Mouse (Mus musculus) heart, postnatal 14 days (tissue): ENCODE data around the gene Med29. TPM values are rescaled to one million over a fixed set of nuclear protein-coding genes. Genes with fewer than 3 reads are reported as not detected.

ENCODE experiments used
- DNase-seq, 2 experiments: peaks; one replicate each; pipeline ENCODE4 v3.0.0; 2021 to 2022
- intact Hi-C: fragments of 180-260 bp; cut with DNase I; formaldehyde crosslinking; loops from one replicate; pipeline ENCODE4 v1.15.1; 2025
- total RNA-seq, 2 experiments: library from RNA; stranded (reverse); gene quantifications; 2 replicates each; pipeline ENCODE4 v1.2.3; 2021

Gene Med29
- total RNA-seq, 2 experiments from 2014 or later, result 18.4 to 19.9 TPM

DNA sequence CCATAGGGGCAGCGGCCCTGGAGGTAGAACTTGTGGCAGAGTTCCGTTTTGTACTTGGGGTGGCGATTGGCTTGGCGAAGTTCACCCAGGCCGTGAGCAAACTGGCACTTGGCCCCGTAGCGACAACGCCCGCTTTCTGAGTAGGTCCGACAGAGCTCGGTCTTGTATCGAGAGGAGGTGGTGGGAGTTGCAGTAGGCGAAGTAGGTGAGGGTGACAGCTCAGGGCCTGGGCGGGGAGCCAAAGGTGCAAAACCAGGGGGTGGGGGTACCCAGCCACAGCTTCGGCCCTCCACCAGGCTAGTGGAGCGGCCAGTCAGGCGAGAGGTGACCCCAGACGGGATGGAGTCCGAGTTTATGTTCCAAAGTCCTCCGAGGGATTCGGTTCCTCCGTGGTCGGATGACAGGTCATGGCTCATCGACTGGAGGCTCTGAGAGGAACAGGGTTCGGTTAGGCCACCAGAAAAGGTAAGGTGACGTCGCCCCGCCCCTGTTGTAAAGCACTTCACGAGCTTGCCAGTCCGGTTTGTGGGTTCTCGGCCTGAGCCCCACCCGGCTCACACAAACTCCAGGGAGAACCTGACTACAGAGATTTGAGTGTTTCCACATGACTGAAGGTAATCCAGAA is 14.3 kb downstream of the Med29 start:
- DNase-seq, result peak; percentile 67 to 71
- intact Hi-C loops, result no loop called here

GRCm38 (mm10) chr7:28377190-28378065 is 15.1 kb downstream of the Med29 start:
- DNase-seq, result peak in 1 of 2 experiments; percentile 51
- intact Hi-C loops, result no loop called here

DNA sequence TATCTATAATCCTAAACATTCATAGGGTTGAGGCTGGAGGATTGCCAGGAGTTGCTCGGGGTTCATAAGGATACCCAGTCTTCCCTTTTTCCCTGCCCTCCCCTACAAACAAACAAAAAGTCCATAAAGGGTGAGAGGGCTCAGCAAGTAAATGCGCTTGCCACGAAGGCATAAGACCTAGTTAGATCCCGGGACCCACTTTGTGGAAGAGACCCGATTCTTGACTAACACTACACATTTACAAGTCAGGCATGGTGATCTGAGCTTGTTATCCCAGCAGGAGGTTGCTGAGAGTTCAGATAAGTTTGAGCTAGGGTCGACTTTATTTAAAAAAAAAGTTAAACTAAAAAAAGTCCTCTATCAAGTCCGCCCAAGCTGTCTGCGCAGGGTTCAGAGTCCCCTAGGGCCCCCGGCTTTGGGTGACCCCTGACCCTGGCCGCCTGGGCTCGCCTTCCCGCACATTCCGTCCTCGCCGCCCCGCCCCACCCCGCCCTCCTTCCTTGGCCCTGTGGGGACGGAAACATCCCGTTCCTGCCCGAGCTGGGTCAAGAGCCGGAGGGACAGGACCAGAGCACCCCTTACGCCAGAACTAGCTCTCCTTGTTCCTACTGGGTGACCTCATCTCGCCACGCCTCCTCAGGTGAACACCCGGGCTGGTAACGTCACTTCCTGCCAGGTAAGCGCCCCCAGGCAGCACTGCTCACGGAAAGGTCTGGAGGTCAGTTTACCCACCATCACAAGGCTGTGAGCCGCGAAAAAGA is 16.3 kb downstream of the Med29 start:
- intact Hi-C loops, result no loop called here
- DNase-seq, result peak; percentile 86 to 89

GRCm38 (mm10) chr7:28375176-28375921 is 17.2 kb downstream of the Med29 start:
- intact Hi-C loops, result no loop called here
- peak; percentile 93 to 96 for DNase-seq

DNA sequence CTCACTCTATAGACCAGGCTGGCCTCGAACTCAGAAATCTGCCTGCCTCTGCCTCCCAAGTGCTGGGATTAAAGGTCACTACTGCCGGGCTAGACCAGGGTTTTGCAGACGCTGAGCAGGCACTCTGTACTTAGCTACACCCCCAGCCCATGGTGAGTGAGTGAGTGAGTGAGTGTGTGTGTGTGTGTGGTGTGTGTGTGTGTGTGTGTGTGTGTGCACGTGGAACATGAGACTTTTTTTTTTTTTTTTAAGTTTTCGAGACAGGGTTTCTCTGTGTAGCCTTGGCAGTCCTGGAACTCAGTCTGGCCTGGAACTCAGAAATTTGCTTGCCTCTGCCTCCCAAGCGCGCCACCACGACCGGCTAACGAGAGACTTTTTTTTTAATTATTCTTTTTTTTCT is 17.9 kb downstream of the Med29 start:
- intact Hi-C loops, result no loop called here
- no peak for DNase-seq

DNA sequence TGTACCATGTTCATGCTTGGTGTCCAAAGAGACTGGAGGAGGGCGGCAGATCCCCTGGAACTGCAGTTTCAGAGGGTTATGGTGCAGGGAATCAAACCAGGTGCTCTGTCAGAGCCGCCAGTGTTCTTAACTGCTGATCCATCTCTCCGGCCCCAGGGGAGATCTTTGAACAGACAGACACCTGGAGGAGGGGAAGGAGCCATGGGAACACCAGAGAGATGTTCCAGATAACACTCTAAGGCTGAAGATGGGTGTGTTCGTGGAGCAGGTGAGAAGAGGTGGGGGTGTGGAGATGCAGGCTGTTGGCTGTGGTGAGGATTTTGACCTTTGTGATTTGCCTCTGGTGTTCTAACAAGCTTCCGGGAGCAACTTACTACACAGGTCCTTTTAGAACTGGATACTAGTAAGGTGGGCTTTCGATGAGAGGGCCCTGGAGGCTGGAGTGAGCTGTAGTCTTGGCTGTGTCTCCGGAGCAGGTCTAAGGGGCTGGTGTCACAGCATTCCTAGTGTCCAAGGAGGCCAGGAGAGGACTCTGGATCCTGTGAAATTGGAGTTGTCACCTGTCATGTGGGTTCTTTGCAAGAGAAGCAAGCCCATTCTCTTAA is 18.5 kb downstream of the Med29 start:
- no peak for DNase-seq
- intact Hi-C loops, result loop anchor here (1.0 kb wide), 1 partner anchor 12 kb away; no protein-coding TSS in a partner anchor

DNA sequence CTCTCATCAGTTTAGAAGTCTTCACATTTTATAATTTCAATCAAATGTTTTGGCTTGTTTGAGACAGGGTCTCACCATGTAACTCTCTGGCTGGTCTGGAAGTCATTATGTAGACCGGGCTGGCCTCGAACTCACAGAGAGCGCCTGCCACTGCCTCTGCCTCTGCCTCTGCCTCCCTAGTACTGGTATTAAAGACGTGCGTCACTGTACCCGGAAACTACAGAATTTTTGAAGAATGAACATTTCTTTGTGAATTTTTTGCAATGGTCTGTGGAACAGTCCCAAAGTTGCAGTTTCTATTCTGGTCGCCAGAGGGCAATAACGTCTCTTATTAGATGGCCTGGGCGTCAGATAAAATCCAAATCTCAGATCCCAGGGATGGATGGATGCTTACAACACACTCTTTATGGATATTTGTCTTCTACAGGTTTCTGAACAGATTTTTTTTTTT is 19.4 kb downstream of the Med29 start:
- peak; percentile 76 to 88 for DNase-seq
- intact Hi-C loops, result loop anchor here (1.0 kb wide), 1 partner anchor 13 kb away; no protein-coding TSS in a partner anchor

- intact Hi-C loops, result loop anchor here (1.0 kb wide), 1 partner anchor 14 kb away; no protein-coding TSS in a partner anchor
- DNase-seq, result peak; percentile 97 to 98
These were observed 20.0 kb downstream of the Med29 start, which contains the start of gene Plekhg2 for GRCm38 (mm10) chr7:28372251-28373108. Plekhg2 (minus strand) TSS chr7:28372599.

- peak; percentile 84 to 86 for DNase-seq
- intact Hi-C loops, result no loop called here
These were observed 21.0 kb downstream of the Med29 start for GRCm38 (mm10) chr7:28371514-28371989.

DNA sequence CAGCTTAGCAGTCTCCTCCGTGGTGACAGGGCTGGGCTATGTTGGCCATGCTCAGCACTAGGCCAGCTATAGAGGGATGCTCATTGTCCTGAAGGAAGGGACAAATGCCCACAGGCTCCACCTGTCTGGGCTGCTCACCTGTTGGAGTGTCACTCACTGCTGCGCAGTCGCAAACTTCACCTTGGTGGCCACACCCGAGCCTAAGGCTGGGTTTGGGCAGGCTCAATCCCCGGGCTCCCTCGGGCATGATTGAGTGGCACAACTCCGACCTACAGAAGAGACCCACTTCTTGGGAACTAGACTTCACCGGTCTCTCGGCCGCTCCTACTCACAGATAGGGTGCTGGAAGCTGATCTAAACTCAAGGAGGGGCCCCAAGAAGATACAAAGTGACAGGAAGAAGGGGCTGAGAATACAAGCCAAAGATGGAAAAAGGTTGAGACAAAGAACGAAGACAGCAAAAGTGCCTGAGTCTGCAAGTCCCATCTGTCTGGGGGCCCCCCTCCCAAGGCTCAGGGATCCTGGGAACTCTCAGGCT is 21.5 kb downstream of the Med29 start:
- DNase-seq, result no peak
- intact Hi-C loops, result no loop called here

GRCm38 (mm10) chr7:28370051-28370450 is 22.5 kb downstream of the Med29 start:
- no peak for DNase-seq
- intact Hi-C loops, result no loop called here

GRCm38 (mm10) chr7:28368276-28368920 is 24.1 kb downstream of the Med29 start:
- DNase-seq, result no peak
- intact Hi-C loops, result no loop called here

GRCm38 (mm10) chr7:28367663-28368275 is 24.7 kb downstream of the Med29 start:
- intact Hi-C loops, result loop anchor here (2.0 kb wide), 1 partner anchor 15 kb away; no protein-coding TSS in a partner anchor
- no peak for DNase-seq

DNA sequence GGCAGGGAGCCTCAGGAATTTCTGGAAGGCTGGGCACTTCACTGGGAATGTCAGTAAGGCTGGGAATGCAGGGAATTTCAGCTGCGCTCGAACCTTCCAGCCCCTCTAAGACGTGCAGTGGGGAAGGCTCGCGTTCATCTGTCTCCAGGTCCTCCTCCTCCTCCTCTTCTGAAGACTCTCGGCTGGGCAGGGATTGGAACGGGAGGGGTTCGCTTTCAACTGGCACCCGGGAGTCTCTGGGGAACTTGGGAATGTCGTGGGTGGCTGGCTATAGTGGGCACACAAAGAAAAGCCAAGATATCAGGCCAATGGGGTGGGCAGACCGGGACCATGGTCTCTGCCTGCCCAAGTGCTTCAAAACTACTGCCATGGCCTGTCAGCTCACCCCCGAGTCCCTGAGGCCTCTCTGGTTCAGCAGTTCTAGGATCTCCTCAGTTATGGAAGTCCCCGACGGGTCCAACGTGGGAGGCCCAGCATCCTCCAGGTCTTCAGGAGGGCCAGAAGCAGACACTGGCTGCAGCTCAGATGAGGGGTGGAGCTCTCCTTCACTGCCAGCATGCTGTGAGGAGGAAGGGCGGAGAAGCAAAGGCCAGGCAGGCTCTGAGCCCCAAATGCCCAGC is 30.0 kb downstream of the Med29 start:
- DNase-seq, result no peak
- intact Hi-C loops, result no loop called here

DNA sequence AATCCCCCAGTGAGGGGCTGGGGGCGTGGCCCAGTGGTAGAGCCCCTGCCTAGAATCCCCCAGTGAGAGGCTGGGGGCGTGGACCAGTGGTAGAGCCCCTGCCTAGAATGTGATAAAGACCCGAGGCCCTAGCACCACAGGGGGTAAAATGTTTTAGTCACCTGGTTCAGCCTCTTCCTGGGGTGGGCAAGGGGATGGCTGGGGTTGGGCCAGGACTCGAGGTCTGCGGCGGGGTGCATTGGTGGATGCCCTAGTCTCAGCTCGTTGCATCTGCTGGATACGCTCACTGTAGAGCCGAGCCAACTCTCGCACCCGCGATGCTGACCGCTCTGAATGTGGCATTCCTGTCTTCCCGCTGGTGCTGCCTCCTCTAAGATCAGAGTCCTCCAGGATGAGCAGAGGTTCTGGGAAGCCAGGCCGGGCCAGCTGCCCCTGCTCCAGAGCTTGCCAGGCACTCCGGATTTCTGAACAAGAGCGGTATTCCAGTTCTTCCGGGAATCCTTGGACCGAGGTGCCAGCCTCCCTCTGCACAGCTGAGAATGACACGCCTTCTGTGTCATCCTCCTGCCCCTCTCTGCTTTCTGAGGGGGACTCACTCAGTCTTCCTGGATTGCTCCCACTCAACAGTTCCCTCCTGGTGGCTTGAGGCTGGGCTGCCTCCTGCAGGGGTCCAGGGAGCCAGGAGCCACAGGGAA is 30.7 kb downstream of the Med29 start:
- intact Hi-C loops, result no loop called here
- DNase-seq, result no peak

GRCm38 (mm10) chr7:28360291-28360690 is 32.2 kb downstream of the Med29 start:
- intact Hi-C loops, result no loop called here
- no peak for DNase-seq
